Mouse (Mus musculus): Measurements from ENCODE around the gene Gm13124. TPM values are rescaled to one million over a fixed set of nuclear protein-coding genes. Genes with fewer than 3 reads are reported as not detected.
A peak's percentile ranks its signal among the peaks of the same experiment; 100 is the strongest.
"Not testable (repeated sequence)": the region's sequence is repeated elsewhere in the genome, so short reads cannot be mapped to it uniquely, and the experiment has no call there.

The Gm13124 gene
- polyA plus RNA-seq (2014; fragmentation: Nextera tagmentation; extraction: Ambion mirVana) = not detected in 2 replicates

- H3K27ac ChIP-seq (replicated peaks in 1 of 2; ENCODE audit: control insufficient read depth in 1 of 2, insufficient read depth in 1 of 2, low read depth in 2 of 2, low read length in 2 of 2) = no peak within 1 kb of the TSS
- H3K4me2 ChIP-seq (ENCODE audit: low read length) = no peak within 1 kb of the TSS
- no peak for ATAC-seq (ENCODE audit: insufficient number of reproducible peaks, insufficient read depth, low FRiP score, low read depth)
- no peak within 1 kb of the TSS for H3K4me3 ChIP-seq (ENCODE audit: control insufficient read depth in 1 of 2, insufficient read depth in 1 of 2, low read depth in 1 of 2, low read length in 2 of 2)
- no peak within 1 kb of the TSS for H3K9ac ChIP-seq (ENCODE audit: low read length)
- no peaks in the 10 kb centered on the region for H3K4me1 ChIP-seq (ENCODE audit: control insufficient read depth in 2 of 2, insufficient read depth in 2 of 2, low read length in 2 of 2)
- peaks cover 10% of the 10 kb centered on the region; the same call in 1 of the 2 replicates for H3K9me3 ChIP-seq (ENCODE audit: control insufficient read depth, low read length)
- no peaks in the 10 kb centered on the region for H3K27me3 ChIP-seq (ENCODE audit: control insufficient read depth, insufficient read depth, low read length)
- 100% methylated on average over 1 of the region's 1 CpGs for WGBS
- H3K36me3 ChIP-seq (ENCODE audit: control insufficient read depth, insufficient read depth, low read length) = no peaks in the 10 kb centered on the region
Observed at GRCm38 (mm10) chr4:144565034-144565433, at the start of gene Gm13124. Gene Gm13124 (minus strand): TSS chr4:144565134.

- Histone ChIP-seq H3K36me3 (ENCODE audit: control insufficient read depth, insufficient read depth, low read length) (no peaks in the 10 kb centered on the region), H3K4me1 (ENCODE audit: control insufficient read depth in 2 of 2, insufficient read depth in 2 of 2, low read length in 2 of 2) (no peaks in the 10 kb centered on the region), H3K4me3 (ENCODE audit: control insufficient read depth in 1 of 2, insufficient read depth in 1 of 2, low read depth in 1 of 2, low read length in 2 of 2) (no peak overlapping the region), H3K27me3 (ENCODE audit: control insufficient read depth, insufficient read depth, low read length) (no peaks in the 10 kb centered on the region), H3K4me2 (ENCODE audit: low read length) (no peak overlapping the region), H3K27ac (replicated peaks in 1 of 2; ENCODE audit: control insufficient read depth in 1 of 2, insufficient read depth in 1 of 2, low read depth in 2 of 2, low read length in 2 of 2) (no peak overlapping the region), H3K9ac (ENCODE audit: low read length) (no peak overlapping the region), H3K9me3 (ENCODE audit: control insufficient read depth, low read length) (peaks cover 16% of the 10 kb centered on the region; the same call in 1 of the 2 replicates)
- 46% methylated on average over 1 of the region's 1 CpGs for WGBS
- no peak for ATAC-seq (ENCODE audit: insufficient number of reproducible peaks, insufficient read depth, low FRiP score, low read depth)
Observed at GRCm38 (mm10) chr4:144614586-144614985, 49.7 kb upstream of the Gm13124 start.

GRCm38 (mm10) chr4:144613407-144613806 lies 48.5 kb upstream of the Gm13124 start, which contains the start of gene Aadacl4:
Gene Aadacl4 (plus strand): TSS chr4:144613707.
- ATAC-seq (ENCODE audit: insufficient number of reproducible peaks, insufficient read depth, low FRiP score, low read depth) = no peak
- Histone ChIP-seq H3K4me1 (ENCODE audit: control insufficient read depth in 2 of 2, insufficient read depth in 2 of 2, low read length in 2 of 2) (no peaks in the 10 kb centered on the region), H3K9me3 (ENCODE audit: control insufficient read depth, low read length) (peaks cover 13% of the 10 kb centered on the region; the same call in 1 of the 2 replicates), H3K36me3 (ENCODE audit: control insufficient read depth, insufficient read depth, low read length) (no peaks in the 10 kb centered on the region), H3K4me3 (ENCODE audit: control insufficient read depth in 1 of 2, insufficient read depth in 1 of 2, low read depth in 1 of 2, low read length in 2 of 2) (no peak within 1 kb of the TSS), H3K4me2 (ENCODE audit: low read length) (no peak within 1 kb of the TSS), H3K9ac (ENCODE audit: low read length) (no peak within 1 kb of the TSS), H3K27me3 (ENCODE audit: control insufficient read depth, insufficient read depth, low read length) (no peaks in the 10 kb centered on the region), H3K27ac (replicated peaks in 1 of 2; ENCODE audit: control insufficient read depth in 1 of 2, insufficient read depth in 1 of 2, low read depth in 2 of 2, low read length in 2 of 2) (no peak within 1 kb of the TSS)
- WGBS = 42% methylated on average over 1 of the region's 1 CpGs

GRCm38 (mm10) chr4:144592790-144593189 lies 27.9 kb upstream of the Gm13124 start:
- H3K9ac ChIP-seq (ENCODE audit: low read length) = no peak overlapping the region
- H3K4me1 ChIP-seq (ENCODE audit: control insufficient read depth in 2 of 2, insufficient read depth in 2 of 2, low read length in 2 of 2) = no peaks in the 10 kb centered on the region
- no peak overlapping the region for H3K4me3 ChIP-seq (ENCODE audit: control insufficient read depth in 1 of 2, insufficient read depth in 1 of 2, low read depth in 1 of 2, low read length in 2 of 2)
- no peak overlapping the region for H3K4me2 ChIP-seq (ENCODE audit: low read length)
- H3K9me3 ChIP-seq (ENCODE audit: control insufficient read depth, low read length) = peaks cover 6% of the 10 kb centered on the region; the same call in 1 of the 2 replicates
- H3K27ac ChIP-seq (replicated peaks in 1 of 2; ENCODE audit: control insufficient read depth in 1 of 2, insufficient read depth in 1 of 2, low read depth in 2 of 2, low read length in 2 of 2) = no peak overlapping the region
- no peaks in the 10 kb centered on the region for H3K36me3 ChIP-seq (ENCODE audit: control insufficient read depth, insufficient read depth, low read length)
- ATAC-seq (ENCODE audit: insufficient number of reproducible peaks, insufficient read depth, low FRiP score, low read depth) = no peak
- H3K27me3 ChIP-seq (ENCODE audit: control insufficient read depth, insufficient read depth, low read length) = no peaks in the 10 kb centered on the region

DNA sequence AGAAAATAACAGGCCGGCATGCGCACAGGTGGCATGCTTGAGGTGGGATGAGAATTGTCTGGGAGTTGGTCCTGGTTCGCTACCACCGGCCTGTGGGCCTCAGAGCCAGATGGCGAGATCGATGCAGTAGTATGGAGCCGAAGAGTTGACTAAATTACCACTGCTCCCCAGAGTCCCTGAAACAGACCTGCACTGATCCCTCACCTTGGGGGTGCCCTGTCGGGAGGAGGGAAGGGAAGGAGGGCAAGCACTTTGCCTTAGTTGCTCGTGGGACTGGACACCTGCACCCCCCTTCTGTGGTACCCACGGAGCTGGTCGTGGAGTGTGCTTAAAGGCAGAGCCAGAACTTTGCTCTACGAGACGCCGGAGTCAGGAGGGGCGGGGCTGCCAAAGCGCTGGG lies 21.3 kb upstream of the Gm13124 start:
- H3K4me3 ChIP-seq (ENCODE audit: control insufficient read depth in 1 of 2, insufficient read depth in 1 of 2, low read depth in 1 of 2, low read length in 2 of 2); H3K36me3 ChIP-seq (ENCODE audit: control insufficient read depth, insufficient read depth, low read length); H3K4me1 ChIP-seq (ENCODE audit: control insufficient read depth in 2 of 2, insufficient read depth in 2 of 2, low read length in 2 of 2); H3K9me3 ChIP-seq (ENCODE audit: control insufficient read depth, low read length); H3K27me3 ChIP-seq (ENCODE audit: control insufficient read depth, insufficient read depth, low read length); H3K27ac ChIP-seq (replicated peaks in 1 of 2; ENCODE audit: control insufficient read depth in 1 of 2, insufficient read depth in 1 of 2, low read depth in 2 of 2, low read length in 2 of 2); H3K4me2 ChIP-seq (ENCODE audit: low read length); H3K9ac ChIP-seq (ENCODE audit: low read length): not testable (repeated sequence)
- 76% methylated on average over 12 of the region's 16 CpGs for WGBS
- peak; percentile 50; the same call in 1 of the 2 replicates for ATAC-seq (ENCODE audit: insufficient number of reproducible peaks, insufficient read depth, low FRiP score, low read depth)

DNA sequence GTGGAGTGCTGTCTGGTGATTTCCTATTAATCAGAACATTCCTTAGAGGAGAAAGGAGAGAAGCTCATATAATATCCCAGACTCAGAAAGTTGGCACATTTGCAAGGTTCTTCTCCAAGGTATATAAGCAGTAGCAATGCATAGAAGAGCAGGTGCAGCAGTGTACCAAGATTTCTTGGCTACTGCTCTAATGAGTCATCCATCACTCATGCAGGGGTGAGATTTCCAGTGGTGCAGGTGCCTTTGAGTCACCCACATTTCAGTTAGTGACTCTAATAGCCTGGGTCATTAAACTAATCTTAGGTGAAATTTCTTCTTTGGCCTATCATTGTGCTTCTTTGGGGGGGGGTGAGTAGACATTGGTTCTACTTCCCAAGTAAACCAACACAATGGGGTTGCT lies 2.8 kb upstream of the Gm13124 start:
- Histone ChIP-seq H3K9me3 (ENCODE audit: control insufficient read depth, low read length) (peaks cover 6% of the 10 kb centered on the region; the same call in 1 of the 2 replicates), H3K27ac (replicated peaks in 1 of 2; ENCODE audit: control insufficient read depth in 1 of 2, insufficient read depth in 1 of 2, low read depth in 2 of 2, low read length in 2 of 2) (no peak overlapping the region), H3K4me3 (ENCODE audit: control insufficient read depth in 1 of 2, insufficient read depth in 1 of 2, low read depth in 1 of 2, low read length in 2 of 2) (no peak overlapping the region), H3K4me2 (ENCODE audit: low read length) (no peak overlapping the region), H3K4me1 (ENCODE audit: control insufficient read depth in 2 of 2, insufficient read depth in 2 of 2, low read length in 2 of 2) (no peaks in the 10 kb centered on the region), H3K9ac (ENCODE audit: low read length) (no peak overlapping the region), H3K36me3 (ENCODE audit: control insufficient read depth, insufficient read depth, low read length) (no peaks in the 10 kb centered on the region), H3K27me3 (ENCODE audit: control insufficient read depth, insufficient read depth, low read length) (no peaks in the 10 kb centered on the region)
- no peak for ATAC-seq (ENCODE audit: insufficient number of reproducible peaks, insufficient read depth, low FRiP score, low read depth)

DNA sequence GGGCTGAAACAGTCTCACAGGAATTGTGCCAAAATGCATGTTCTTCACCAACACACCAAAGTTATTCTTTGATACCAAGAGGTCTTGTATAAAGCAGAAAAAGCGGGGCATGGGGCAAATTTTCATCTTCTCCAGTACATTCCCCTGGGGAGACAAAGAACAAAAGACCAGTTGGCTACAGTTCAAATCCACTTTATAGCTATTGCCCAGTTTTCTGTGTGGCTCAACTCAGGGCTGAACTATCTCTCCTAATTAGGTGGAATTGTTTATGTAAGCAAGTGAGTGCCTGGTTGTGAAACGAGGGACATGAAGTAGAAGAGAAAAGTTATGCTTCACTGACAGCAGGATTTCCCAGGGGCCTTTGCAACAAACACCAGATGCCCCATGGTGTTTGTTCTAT lies 3.7 kb downstream of the Gm13124 start:
- Histone ChIP-seq H3K36me3 (ENCODE audit: control insufficient read depth, insufficient read depth, low read length) (no peaks in the 10 kb centered on the region), H3K4me2 (ENCODE audit: low read length) (no peak overlapping the region), H3K4me1 (ENCODE audit: control insufficient read depth in 2 of 2, insufficient read depth in 2 of 2, low read length in 2 of 2) (no peaks in the 10 kb centered on the region), H3K9me3 (ENCODE audit: control insufficient read depth, low read length) (peaks cover 11% of the 10 kb centered on the region; the same call in 1 of the 2 replicates), H3K27ac (replicated peaks in 1 of 2; ENCODE audit: control insufficient read depth in 1 of 2, insufficient read depth in 1 of 2, low read depth in 2 of 2, low read length in 2 of 2) (no peak overlapping the region), H3K4me3 (ENCODE audit: control insufficient read depth in 1 of 2, insufficient read depth in 1 of 2, low read depth in 1 of 2, low read length in 2 of 2) (no peak overlapping the region), H3K27me3 (ENCODE audit: control insufficient read depth, insufficient read depth, low read length) (no peaks in the 10 kb centered on the region), H3K9ac (ENCODE audit: low read length) (no peak overlapping the region)
- ATAC-seq (ENCODE audit: insufficient number of reproducible peaks, insufficient read depth, low FRiP score, low read depth) = no peak
- WGBS = 45% methylated on average over 2 of the region's 2 CpGs

DNA sequence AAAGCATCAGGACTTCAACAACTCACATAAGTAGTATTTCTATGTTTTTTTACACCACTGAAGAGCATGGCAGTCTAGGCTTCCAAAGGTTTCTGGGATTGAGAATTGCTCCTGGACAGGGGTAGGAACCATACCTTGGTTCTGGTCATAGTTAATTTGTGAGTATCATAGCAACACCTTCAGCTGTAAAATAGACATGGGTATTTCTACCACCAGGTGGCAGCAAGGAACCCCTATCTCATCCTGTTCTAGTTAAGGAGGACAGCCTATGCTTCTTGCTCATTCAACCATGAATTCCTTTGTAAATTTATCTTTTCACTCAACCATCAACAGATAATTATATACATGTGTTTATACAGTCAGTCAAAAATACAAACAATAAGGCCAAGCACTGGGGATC lies 5.1 kb downstream of the Gm13124 start:
- Histone ChIP-seq H3K27ac (replicated peaks in 1 of 2; ENCODE audit: control insufficient read depth in 1 of 2, insufficient read depth in 1 of 2, low read depth in 2 of 2, low read length in 2 of 2) (no peak overlapping the region), H3K36me3 (ENCODE audit: control insufficient read depth, insufficient read depth, low read length) (no peaks in the 10 kb centered on the region), H3K9ac (ENCODE audit: low read length) (no peak overlapping the region), H3K27me3 (ENCODE audit: control insufficient read depth, insufficient read depth, low read length) (no peaks in the 10 kb centered on the region), H3K9me3 (ENCODE audit: control insufficient read depth, low read length) (0 out of 2 replicates have a peak, but pooled peaks cover 7% of the 10 kb centered on the region), H3K4me3 (ENCODE audit: control insufficient read depth in 1 of 2, insufficient read depth in 1 of 2, low read depth in 1 of 2, low read length in 2 of 2) (no peak overlapping the region), H3K4me1 (ENCODE audit: control insufficient read depth in 2 of 2, insufficient read depth in 2 of 2, low read length in 2 of 2) (no peaks in the 10 kb centered on the region), H3K4me2 (ENCODE audit: low read length) (no peak overlapping the region)
- ATAC-seq (ENCODE audit: insufficient number of reproducible peaks, insufficient read depth, low FRiP score, low read depth) = no peak

Measured in heart, embryonic 14.5 days (tissue).